Mouse (Mus musculus) midbrain, embryonic 11.5 days (tissue): ENCODE measurements at regions not wholly inside any gene's neighbourhood (a gene's known extent, or its start where the extent isn't known, plus 50 kb on each side); places are given as distances from the start of the nearest gene placed in this dataset.

Experiments
- ATAC-seq: fragments of 200-750 bp; cut with Nextera tagmentation; 2 replicates; pipeline ENCODE4 v1.8.0; 2017; ENCODE audit warnings: moderate TSS enrichment, moderate library complexity; ENCODE audit not compliant: low FRiP score
- DNase-seq: peaks from one replicate; pipeline ENCODE4 v3.0.0; 2015; ENCODE audit warnings: low spot score; ENCODE audit errors: missing footprints
- H3K27ac ChIP-seq: fragments of 300-500 bp; sonication (generic); 2 replicates; pipeline ENCODE4 v1.5.1; 2014; ENCODE audit warnings: low read depth, low read length
- H3K27me3 ChIP-seq: fragments of 300-500 bp; sonication (generic); 2 replicates; pipeline ENCODE4 v1.6.1; 2014; ENCODE audit warnings: mild to moderate bottlenecking, low read length, moderate library complexity, mixed read lengths; ENCODE audit not compliant: control insufficient read depth, insufficient read depth
- H3K36me3 ChIP-seq: fragments of 300-500 bp; sonication (generic); 2 replicates; pipeline ENCODE4 v1.6.1; 2014; ENCODE audit warnings: mild to moderate bottlenecking, low read length, moderate library complexity, mixed read lengths; ENCODE audit not compliant: control insufficient read depth, insufficient read depth
- H3K4me1 ChIP-seq: fragments of 300-500 bp; sonication (generic); 2 replicates; pipeline ENCODE4 v1.6.1; 2014; ENCODE audit warnings: low read length; ENCODE audit not compliant: control insufficient read depth, insufficient read depth
- H3K4me2 ChIP-seq: fragments of 300-500 bp; sonication (generic); 2 replicates; pipeline ENCODE4 v1.6.1; 2014; ENCODE audit warnings: mild to moderate bottlenecking, moderate library complexity
- H3K4me3 ChIP-seq: fragments of 300-500 bp; sonication (generic); 2 replicates; pipeline ENCODE4 v1.5.1; 2014; ENCODE audit warnings: low read depth, low read length
- H3K9ac ChIP-seq: fragments of 300-500 bp; sonication (generic); 2 replicates; pipeline ENCODE4 v1.6.1; 2014; ENCODE audit warnings: low read length
- H3K9me3 ChIP-seq: fragments of 300-500 bp; sonication (generic); 2 replicates; pipeline ENCODE4 v1.6.1; 2016; ENCODE audit warnings: low read length; ENCODE audit not compliant: control insufficient read depth
- WGBS: fragments of 180-500 bp; shearing (Covaris S2); extraction: QIAGEN DNeasy Blood & Tissue Kit; methylation state at CpG from one replicate; pipeline ENCODE4 v1.1.7; 2014; 5-methylcytosine and 5-hydroxymethylcytosine counted together

GRCm38 (mm10) chr2:162769711-162770428 is 108.9 kb upstream of the Ptprt start:
- Histone ChIP-seq H3K9ac (no peak overlapping the region), H3K36me3 (no peaks in the 10 kb centered on the region), H3K4me3 (no peak overlapping the region), H3K27me3 (no peaks in the 10 kb centered on the region), H3K4me1 (no peaks in the 10 kb centered on the region), H3K4me2 (no peak overlapping the region), H3K27ac (no peak overlapping the region), H3K9me3 (no peaks in the 10 kb centered on the region)
- ATAC-seq (no peak), DNase-seq (no peak)
- 85% methylated on average over 6 of the region's 6 CpGs for WGBS

GRCm38 (mm10) chr2:162764059-162764458 is 103.1 kb upstream of the Ptprt start:
- Histone ChIP-seq H3K4me2 (no peak overlapping the region), H3K9me3 (no peaks in the 10 kb centered on the region), H3K4me3 (no peak overlapping the region), H3K27ac (no peak overlapping the region), H3K4me1 (no peaks in the 10 kb centered on the region), H3K9ac (no peak overlapping the region), H3K27me3 (no peaks in the 10 kb centered on the region), H3K36me3 (no peaks in the 10 kb centered on the region)
- DNase-seq (no peak), ATAC-seq (no peak)
- WGBS = 95% methylated on average over 6 of the region's 6 CpGs

- DNase-seq (no peak), ATAC-seq (no peak)
- H3K4me2 ChIP-seq = no peak overlapping the region
Measured at GRCm38 (mm10) chr2:162740523-162740922, 79.6 kb upstream of the Ptprt start.

GRCm38 (mm10) chr2:162735761-162736160 is 74.8 kb upstream of the Ptprt start:
- H3K27me3 ChIP-seq = no peaks in the 10 kb centered on the region
- no peak for DNase-seq
- H3K4me1 ChIP-seq = no peaks in the 10 kb centered on the region
- H3K4me3 ChIP-seq = no peak overlapping the region
- ATAC-seq = no peak
- no peak overlapping the region for H3K9ac ChIP-seq
- H3K9me3 ChIP-seq = no peaks in the 10 kb centered on the region
- H3K27ac ChIP-seq = no peak overlapping the region
- no peaks in the 10 kb centered on the region for H3K36me3 ChIP-seq
- WGBS = 75% methylated on average over 3 of the region's 3 CpGs
- no peak overlapping the region for H3K4me2 ChIP-seq

More at GRCm38 (mm10) chr2:162740523-162740922, 79.6 kb upstream of the Ptprt start:
- no peaks in the 10 kb centered on the region for H3K4me1 ChIP-seq
- no peak overlapping the region for H3K27ac ChIP-seq
- 79% methylated on average over 5 of the region's 5 CpGs for WGBS
- H3K4me3 ChIP-seq = no peak overlapping the region
- no peak overlapping the region for H3K9ac ChIP-seq
- no peaks in the 10 kb centered on the region for H3K9me3 ChIP-seq
- H3K27me3 ChIP-seq = no peaks in the 10 kb centered on the region
- no peaks in the 10 kb centered on the region for H3K36me3 ChIP-seq

- Histone ChIP-seq H3K4me2 (no peak overlapping the region), H3K9ac (no peak overlapping the region), H3K4me1 (no peaks in the 10 kb centered on the region), H3K36me3 (no peaks in the 10 kb centered on the region), H3K9me3 (no peaks in the 10 kb centered on the region), H3K4me3 (no peak overlapping the region), H3K27ac (no peak overlapping the region), H3K27me3 (no peaks in the 10 kb centered on the region)
- DNase-seq = no peak
- no peak for ATAC-seq
- 93% methylated on average over 4 of the region's 4 CpGs for WGBS
Measured at GRCm38 (mm10) chr2:162734286-162734685, 73.3 kb upstream of the Ptprt start.

- no peaks in the 10 kb centered on the region for H3K27me3 ChIP-seq
- no peak overlapping the region for H3K4me2 ChIP-seq
- 70% methylated on average over 3 of the region's 3 CpGs for WGBS
- no peaks in the 10 kb centered on the region for H3K4me1 ChIP-seq
- no peaks in the 10 kb centered on the region for H3K36me3 ChIP-seq
- H3K4me3 ChIP-seq = no peak overlapping the region
- no peak overlapping the region for H3K9ac ChIP-seq
- H3K27ac ChIP-seq = no peak overlapping the region
- DNase-seq = no peak
- ATAC-seq = no peak
- H3K9me3 ChIP-seq = no peaks in the 10 kb centered on the region
Measured at GRCm38 (mm10) chr2:162720016-162720415, 59.1 kb upstream of the Ptprt start.

GRCm38 (mm10) chr2:162718466-162718865 is 57.5 kb upstream of the Ptprt start:
- Histone ChIP-seq H3K27me3 (no peaks in the 10 kb centered on the region), H3K36me3 (no peaks in the 10 kb centered on the region), H3K4me1 (no peaks in the 10 kb centered on the region), H3K4me2 (no peak overlapping the region), H3K9ac (no peak overlapping the region), H3K9me3 (no peaks in the 10 kb centered on the region), H3K27ac (no peak overlapping the region), H3K4me3 (no peak overlapping the region)
- 71% methylated on average over 7 of the region's 7 CpGs for WGBS
- ATAC-seq = no peak
- no peak for DNase-seq

GRCm38 (mm10) chr2:162714976-162715375 is 54.0 kb upstream of the Ptprt start:
- Histone ChIP-seq H3K36me3 (no peaks in the 10 kb centered on the region), H3K9ac (no peak overlapping the region), H3K27me3 (no peaks in the 10 kb centered on the region), H3K4me2 (no peak overlapping the region), H3K27ac (no peak overlapping the region), H3K9me3 (no peaks in the 10 kb centered on the region), H3K4me1 (no peaks in the 10 kb centered on the region), H3K4me3 (no peak overlapping the region)
- no peak for ATAC-seq
- DNase-seq = no peak
- 87% methylated on average over 8 of the region's 8 CpGs for WGBS

- Histone ChIP-seq H3K9me3 (no peaks in the 10 kb centered on the region), H3K4me1 (no peaks in the 10 kb centered on the region), H3K36me3 (no peaks in the 10 kb centered on the region), H3K27ac (no peak overlapping the region), H3K27me3 (no peaks in the 10 kb centered on the region), H3K4me2 (no peak overlapping the region), H3K9ac (no peak overlapping the region), H3K4me3 (no peak overlapping the region)
- WGBS = 87% methylated on average over 1 of the region's 1 CpGs
- ATAC-seq = no peak
- no peak for DNase-seq
Measured at GRCm38 (mm10) chr2:162712972-162713371, 52.0 kb upstream of the Ptprt start.
